Mouse (Mus musculus) lung, postnatal 0 days (tissue): ENCODE results near the gene Pcdh15.

Experiments used
- CTCF ChIP-seq: IDR thresholded peaks from 2 replicates; pipeline ENCODE4 v1.5.1; 2016; ENCODE audit warnings: antibody characterized with exemption, mild to moderate bottlenecking
- EP300 ChIP-seq: IDR thresholded peaks from 2 replicates; pipeline ENCODE4 v1.6.1; 2016; ENCODE audit warnings: antibody characterized with exemption, mild to moderate bottlenecking, control low read depth

- TF ChIP-seq CTCF (no peak), EP300 (no peak)
These were observed 779.0 kb downstream of the Pcdh15 start for GRCm38 (mm10) chr10:73878055-73878728.
